Mouse (Mus musculus): ENCODE measurements around the gene Fasn.
A peak's percentile ranks its signal among the peaks of the same experiment; 100 is the strongest.
"Not testable (repeated sequence)": the region's sequence is repeated elsewhere in the genome, so short reads cannot be mapped to it uniquely, and the experiment has no call there.

The Fasn gene

GRCm38 (mm10) chr11:120823956-120824786 lies at the start of gene Fasn:
Gene Fasn, minus strand, starts transcription at chr11:120824547.
- DNase-seq (ENCODE audit: low read depth, low spot score): peak; percentile 94

GRCm38 (mm10) chr11:120873206-120873605 lies 48.9 kb upstream of the Fasn start:
- peak; percentile 26 for DNase-seq (ENCODE audit: low read depth, low spot score)

- DNase-seq (ENCODE audit: low read depth, low spot score): no peak
Measured at GRCm38 (mm10) chr11:120871521-120871920, 47.2 kb upstream of the Fasn start.

- DNase-seq (ENCODE audit: low read depth, low spot score): no peak
Measured at GRCm38 (mm10) chr11:120865816-120866215, 41.5 kb upstream of the Fasn start.

- DNase-seq (ENCODE audit: low read depth, low spot score): no peak
Measured at GRCm38 (mm10) chr11:120862819-120863218, 38.5 kb upstream of the Fasn start.

- not testable (repeated sequence) for DNase-seq (ENCODE audit: low read depth, low spot score)
Measured at GRCm38 (mm10) chr11:120855938-120856337, 31.6 kb upstream of the Fasn start.

GRCm38 (mm10) chr11:120853788-120854187 lies 29.4 kb upstream of the Fasn start:
- DNase-seq (ENCODE audit: low read depth, low spot score): no peak

- DNase-seq (ENCODE audit: low read depth, low spot score): no peak
Measured at GRCm38 (mm10) chr11:120853158-120853557, 28.8 kb upstream of the Fasn start.

GRCm38 (mm10) chr11:120852083-120852935 lies 28.0 kb upstream of the Fasn start:
- DNase-seq (ENCODE audit: low read depth, low spot score): no peak

GRCm38 (mm10) chr11:120851582-120851981 lies 27.2 kb upstream of the Fasn start:
- DNase-seq (ENCODE audit: low read depth, low spot score): no peak

- peak; percentile 65 for DNase-seq (ENCODE audit: low read depth, low spot score)
Measured at GRCm38 (mm10) chr11:120851132-120851531, 26.8 kb upstream of the Fasn start.

GRCm38 (mm10) chr11:120850331-120851030 lies 26.1 kb upstream of the Fasn start:
- DNase-seq (ENCODE audit: low read depth, low spot score): peak; percentile 68

- no peak for DNase-seq (ENCODE audit: low read depth, low spot score)
Measured at GRCm38 (mm10) chr11:120846725-120847475, 22.6 kb upstream of the Fasn start.

- no peak for DNase-seq (ENCODE audit: low read depth, low spot score)
Measured at GRCm38 (mm10) chr11:120844329-120844728, 20.0 kb upstream of the Fasn start.

GRCm38 (mm10) chr11:120833555-120834280 lies 9.4 kb upstream of the Fasn start:
- DNase-seq (ENCODE audit: low read depth, low spot score): no peak

GRCm38 (mm10) chr11:120832962-120833361 lies 8.6 kb upstream of the Fasn start:
- not testable (repeated sequence) for DNase-seq (ENCODE audit: low read depth, low spot score)

- DNase-seq (ENCODE audit: low read depth, low spot score): no peak
Measured at GRCm38 (mm10) chr11:120831659-120832440, 7.5 kb upstream of the Fasn start.

GRCm38 (mm10) chr11:120830686-120831085 lies 6.3 kb upstream of the Fasn start:
- no peak for DNase-seq (ENCODE audit: low read depth, low spot score)

- DNase-seq (ENCODE audit: low read depth, low spot score): no peak
Measured at GRCm38 (mm10) chr11:120829757-120830532, 5.6 kb upstream of the Fasn start.

Measured in 3T3-L1 (cell line).